Mouse (Mus musculus): ENCODE data around the gene Cdh4.

DNA sequence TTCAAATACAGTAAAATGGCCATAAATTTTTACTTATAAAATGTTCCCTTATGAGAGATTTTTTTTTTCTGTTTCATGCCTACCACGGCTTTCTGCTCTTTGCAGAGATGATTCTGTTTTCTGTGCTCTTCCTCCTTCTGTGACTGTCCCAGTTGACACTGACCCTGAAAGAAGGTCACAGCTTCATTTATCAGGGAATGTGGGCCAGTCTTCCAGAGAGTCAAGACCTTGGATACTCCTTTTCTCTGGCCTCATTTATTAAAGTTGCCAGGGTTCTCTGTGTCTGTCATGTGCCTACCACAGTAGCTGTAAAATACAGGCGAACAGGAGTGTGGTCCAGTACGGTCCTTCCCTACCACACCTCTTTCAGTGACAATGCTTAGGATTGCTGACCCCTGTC is 162.5 kb downstream of the Cdh4 start:
- no peak for TF ChIP-seq CTCF (IDR thresholded peaks at IDR 0.05; ENCODE audit: low read depth)
- TF ChIP-seq EP300 (IDR thresholded peaks at IDR 0.05; ENCODE audit: low read depth) = no peak

Data from heart, postnatal 0 days (tissue).